Mouse (Mus musculus) gastrocnemius, adult 2 months (tissue): ENCODE measurements around the gene Ddx39b. TPM values are rescaled to one million over a fixed set of nuclear protein-coding genes. Genes with fewer than 3 reads are reported as not detected.

ENCODE experiments used
- DNase-seq: peaks from one replicate; pipeline ENCODE4 v3.0.0; 2022
- H3K27ac ChIP-seq: fragments of 200-600 bp; 2 replicates; pipeline ENCODE4 v1.8.1; 2022; ENCODE audit warnings: mild to moderate bottlenecking
- H3K4me3 ChIP-seq: fragments of 200-600 bp; 2 replicates; pipeline ENCODE4 v1.8.1; 2022; ENCODE audit warnings: mild to moderate bottlenecking, moderate library complexity
- CTCF ChIP-seq: fragments of 200-600 bp; IDR thresholded peaks from 2 replicates; pipeline ENCODE4 v1.8.1; 2022; ENCODE audit warnings: antibody characterized with exemption, mild to moderate bottlenecking, moderate library complexity
- intact Hi-C: fragments of 180-260 bp; cut with DNase I; formaldehyde crosslinking; loops from one replicate; pipeline ENCODE4 v1.15.1; 2025
- total RNA-seq, 2 experiments: library from RNA; stranded (reverse); gene quantifications; 2 replicates each; pipeline ENCODE4 v1.2.3; 2021

The Ddx39b gene
- total RNA-seq, 2 experiments from 2014 or later = 83.8 to 94.7 TPM

DNA sequence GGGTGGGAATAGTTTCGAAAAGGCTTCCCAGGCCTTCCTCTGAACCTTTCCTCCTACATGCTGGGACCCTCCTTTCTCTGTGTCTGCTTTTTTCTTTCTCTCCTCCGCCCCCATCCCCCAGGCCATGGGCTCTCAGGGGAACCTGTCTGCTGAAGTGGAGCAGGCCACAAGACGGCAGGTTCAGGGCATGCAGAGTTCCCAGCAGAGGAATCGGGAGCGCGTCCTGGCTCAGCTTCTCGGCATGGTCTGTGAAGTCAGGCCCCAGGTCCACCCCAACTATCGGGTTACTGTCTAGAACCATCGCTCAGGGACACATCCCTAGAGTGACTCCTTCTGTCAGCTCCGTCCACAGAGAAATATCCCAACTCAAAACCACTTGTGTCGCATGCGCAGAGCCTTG, 4.0 kb upstream of the Ddx39b start:
- H3K27ac ChIP-seq = no peak overlapping the region
- no peak for TF ChIP-seq CTCF
- DNase-seq = no peak
- intact Hi-C loops = loop anchor here (5.0 to 10.0 kb wide), 2 partner anchors 110 to 213 kb away; partner anchors contain the start of genes D17H6S53E and Sapcd1
- no peak overlapping the region for H3K4me3 ChIP-seq

DNA sequence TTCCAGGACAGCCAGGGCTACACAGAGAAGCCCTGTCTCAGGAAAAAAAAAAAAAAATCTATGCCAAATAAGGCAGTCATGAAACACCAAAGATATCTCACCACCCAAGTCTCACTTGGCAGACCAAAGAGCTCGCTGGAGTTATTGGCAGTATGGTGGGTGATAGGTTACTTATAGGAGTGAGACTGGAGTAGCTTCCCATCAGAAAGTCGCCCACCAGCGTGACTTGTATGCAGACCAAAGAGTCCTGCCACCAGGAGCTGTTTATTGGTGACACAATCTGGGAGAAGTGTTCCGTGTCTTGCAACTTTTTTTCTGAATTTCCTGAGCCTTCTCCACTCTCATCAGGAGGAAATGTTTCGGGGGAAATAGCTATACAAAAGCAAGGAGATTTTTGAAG, 1.8 kb upstream of the Ddx39b start:
- Histone ChIP-seq H3K4me3 (no peak overlapping the region), H3K27ac (peak overlapping the region; percentile 98)
- no peak for TF ChIP-seq CTCF
- intact Hi-C loops = loop anchor here (5.0 to 10.0 kb wide), 3 partner anchors 112 to 342 kb away; partner anchors contain the start of genes C2, D17H6S53E, Ehmt2 and Sapcd1
- DNase-seq = no peak

DNA sequence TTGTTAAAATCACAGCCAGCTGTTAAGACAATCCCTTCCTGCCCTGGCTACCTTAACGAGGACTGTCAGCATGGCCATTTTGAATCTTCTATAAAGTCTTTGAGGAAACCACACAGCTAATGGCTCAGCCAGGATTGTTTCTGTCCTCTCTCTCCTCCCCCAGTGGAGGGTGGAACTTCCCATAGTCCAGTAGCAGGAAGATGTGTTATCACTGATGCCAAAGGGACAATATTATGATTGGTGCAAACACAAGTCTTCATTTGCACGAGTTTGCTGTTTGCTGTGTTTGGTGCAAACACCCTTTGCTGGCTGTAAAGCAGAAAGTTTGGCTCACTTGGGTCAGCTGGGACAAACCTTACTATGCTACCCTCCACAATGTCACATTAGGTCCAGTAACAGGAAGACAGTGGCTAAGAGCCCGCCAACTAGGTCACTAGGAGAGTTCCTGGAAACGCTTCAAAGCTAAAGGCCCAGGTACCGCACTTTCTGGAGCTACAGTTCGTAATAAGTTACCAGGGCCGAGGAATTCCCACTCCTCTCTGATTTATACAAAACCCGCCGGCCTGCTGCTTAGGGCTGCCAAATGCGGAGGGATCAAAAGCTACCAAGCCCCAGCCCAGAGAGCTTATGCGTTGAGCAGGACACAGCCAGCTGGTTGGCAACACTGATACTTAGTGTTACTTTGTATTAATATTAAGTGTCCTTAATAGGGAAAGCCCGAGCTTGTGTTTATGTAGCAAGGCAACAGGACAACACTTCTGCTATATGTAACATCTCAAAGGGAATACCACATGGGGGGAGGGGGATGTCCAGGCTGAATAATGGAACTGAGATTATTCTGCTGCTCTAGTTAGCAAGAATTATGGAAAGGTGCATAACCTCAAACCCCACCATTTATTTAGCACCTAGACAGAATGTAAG, 902 bp upstream of the Ddx39b start:
- intact Hi-C loops = loop anchor here (5.0 kb wide), 1 partner anchor 343 kb away; the partner anchor contains the start of genes C2 and Ehmt2
- no peak for TF ChIP-seq CTCF
- Histone ChIP-seq H3K4me3 (peak overlapping the region; percentile 98), H3K27ac (peak overlapping the region; percentile 98)
- DNase-seq = no peak

DNA sequence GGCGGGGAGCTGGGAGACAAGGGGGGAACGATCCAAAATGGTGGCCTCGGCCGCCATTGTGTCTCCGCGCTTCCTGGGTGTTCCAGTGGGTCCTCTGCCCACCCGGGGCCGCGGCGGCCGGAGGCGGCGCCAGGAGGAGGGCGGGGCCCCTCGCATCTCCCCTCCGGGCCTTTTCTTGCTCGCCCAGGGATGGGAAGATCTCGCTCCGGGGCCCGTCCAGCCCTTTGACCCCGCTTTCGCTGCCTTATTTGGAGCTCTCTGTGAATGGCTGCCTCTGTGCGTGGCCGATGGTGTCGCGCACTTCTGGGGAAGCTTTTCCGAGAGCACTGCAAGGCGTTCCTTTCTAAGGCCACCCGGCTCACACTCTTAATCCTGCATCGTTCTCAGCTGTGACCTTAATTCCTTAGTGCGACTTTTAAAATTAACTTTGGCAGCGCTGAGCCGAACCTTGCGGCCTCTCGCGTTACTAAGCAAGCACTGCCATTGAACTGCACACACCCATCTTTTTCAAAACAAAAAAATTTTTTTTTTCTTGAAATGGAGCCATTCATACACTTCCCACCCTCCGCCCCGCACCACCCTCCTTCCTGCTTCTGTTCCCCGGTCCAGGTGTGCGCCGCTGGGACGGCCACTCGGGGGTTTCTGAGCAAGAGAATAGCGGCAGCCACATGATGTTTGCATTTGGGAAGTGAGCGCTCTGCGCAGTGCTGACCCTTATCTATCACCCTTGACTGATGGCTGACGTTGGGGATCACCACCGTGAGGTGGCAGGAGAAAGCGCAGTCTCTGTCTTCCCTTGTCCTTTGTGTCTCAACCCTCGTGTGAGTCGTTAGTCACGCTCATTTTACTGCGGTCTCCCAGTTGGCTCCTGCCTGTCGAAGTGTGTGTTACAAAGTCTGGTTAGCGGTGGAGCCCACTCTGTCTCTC, 732 bp downstream of the Ddx39b start:
- no peak for TF ChIP-seq CTCF
- H3K27ac ChIP-seq = peak overlapping the region; percentile 98
- H3K4me3 ChIP-seq = peak overlapping the region; percentile 98
- peak; percentile 83 for DNase-seq
- intact Hi-C loops = loop anchor here (2.0 to 5.0 kb wide), 2 partner anchors 345 to 655 kb away; partner anchors contain the start of genes C2 and Ehmt2

DNA sequence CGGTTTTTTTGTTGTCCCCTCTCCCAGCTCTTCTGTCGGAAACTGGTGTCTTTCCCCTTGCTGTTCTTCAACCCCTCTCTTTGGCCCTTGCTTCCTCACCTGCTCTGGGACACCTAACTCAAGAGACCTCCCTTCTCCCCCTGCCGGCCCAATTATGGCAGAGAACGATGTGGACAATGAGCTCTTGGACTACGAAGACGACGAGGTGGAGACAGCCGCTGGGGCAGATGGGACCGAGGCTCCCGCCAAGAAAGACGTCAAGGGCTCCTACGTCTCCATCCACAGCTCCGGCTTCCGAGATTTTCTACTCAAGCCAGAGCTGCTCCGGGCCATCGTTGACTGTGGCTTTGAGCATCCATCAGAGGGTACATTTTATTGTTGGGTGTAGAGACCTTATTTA, 1.5 kb downstream of the Ddx39b start:
- intact Hi-C loops = loop anchor here (2.0 to 5.0 kb wide), 2 partner anchors 346 to 656 kb away; partner anchors contain the start of genes C2 and Ehmt2
- Histone ChIP-seq H3K27ac (peak overlapping the region; percentile 98), H3K4me3 (peak overlapping the region; percentile 98)
- TF ChIP-seq CTCF = no peak
- peak; percentile 70 for DNase-seq

DNA sequence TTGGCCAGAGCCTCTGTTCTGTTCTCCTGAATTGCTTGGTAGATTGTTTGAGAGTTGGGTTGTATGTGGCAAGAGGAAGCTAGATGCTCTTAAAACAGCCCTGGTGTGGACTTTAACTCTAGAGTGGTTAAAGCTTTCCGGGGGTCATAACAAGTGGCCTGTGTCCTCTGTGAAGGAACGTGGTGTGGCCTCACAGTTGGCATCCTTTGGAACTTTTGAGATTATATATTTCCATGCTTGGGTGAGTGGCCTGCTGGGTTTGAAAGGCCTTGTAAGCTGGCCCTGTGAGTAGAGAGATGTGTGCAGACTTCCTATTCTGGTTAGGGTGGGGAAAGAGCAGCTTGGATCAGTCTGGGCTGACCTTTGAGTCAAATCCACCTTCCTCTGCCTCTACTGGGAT, 3.5 kb downstream of the Ddx39b start:
- 0 out of 2 replicates have a peak overlapping the region, but pooled peaks have one; percentile 13 for H3K27ac ChIP-seq
- no peak for DNase-seq
- TF ChIP-seq CTCF = no peak
- H3K4me3 ChIP-seq = peak overlapping the region; percentile 31; the same call in 1 of the 2 replicates
- intact Hi-C loops = loop anchor here (5.0 kb wide), 1 partner anchor 348 kb away; the partner anchor contains the start of genes C2 and Ehmt2

DNA sequence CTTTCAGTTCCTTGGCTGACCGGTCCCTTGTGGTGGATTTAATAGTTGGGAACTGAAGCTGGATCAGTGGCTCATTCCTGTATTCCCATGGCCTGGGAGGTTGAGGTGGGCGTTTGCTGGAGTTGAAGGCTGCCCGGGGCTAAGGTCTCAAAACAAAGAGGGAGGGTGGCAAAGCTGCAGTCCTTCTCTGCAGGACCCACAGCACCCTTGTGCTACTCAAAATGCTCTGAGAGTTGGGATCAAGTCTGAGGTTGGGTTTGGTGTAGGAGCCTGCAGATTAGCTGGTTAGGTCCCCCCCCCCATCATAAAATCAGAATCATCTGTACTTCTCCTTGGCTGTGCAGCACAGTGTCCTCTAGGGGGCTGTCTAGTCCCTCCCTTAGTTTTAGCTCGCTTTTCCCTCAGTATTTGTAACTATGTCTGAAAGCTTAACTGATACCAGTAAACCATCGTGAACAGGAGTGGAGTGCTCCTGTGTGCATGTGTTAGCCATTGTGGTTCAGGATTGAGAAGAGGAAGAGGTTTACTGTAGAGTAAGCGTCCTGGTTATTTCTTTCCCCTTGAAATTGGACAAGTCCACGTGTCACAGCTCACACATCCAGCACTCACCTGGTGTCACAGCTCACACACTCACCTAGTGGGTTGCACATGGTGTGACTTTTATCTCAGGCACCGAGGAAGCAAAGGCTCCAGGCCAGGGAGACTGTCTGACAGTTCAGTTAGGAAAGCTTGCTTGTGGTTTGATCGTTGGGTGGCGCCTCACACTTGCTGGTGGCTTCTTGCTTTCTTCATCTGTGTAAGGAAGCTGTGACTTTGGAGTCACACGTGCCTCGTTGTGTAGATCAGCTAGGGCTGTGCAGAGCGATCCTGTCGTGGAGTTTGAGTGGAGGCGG, 4.4 kb downstream of the Ddx39b start:
- Histone ChIP-seq H3K4me3 (no peak overlapping the region), H3K27ac (0 out of 2 replicates have a peak overlapping the region, but pooled peaks have one; percentile 13)
- TF ChIP-seq CTCF = peak; percentile 47
- intact Hi-C loops = no loop called here
- no peak for DNase-seq

DNA sequence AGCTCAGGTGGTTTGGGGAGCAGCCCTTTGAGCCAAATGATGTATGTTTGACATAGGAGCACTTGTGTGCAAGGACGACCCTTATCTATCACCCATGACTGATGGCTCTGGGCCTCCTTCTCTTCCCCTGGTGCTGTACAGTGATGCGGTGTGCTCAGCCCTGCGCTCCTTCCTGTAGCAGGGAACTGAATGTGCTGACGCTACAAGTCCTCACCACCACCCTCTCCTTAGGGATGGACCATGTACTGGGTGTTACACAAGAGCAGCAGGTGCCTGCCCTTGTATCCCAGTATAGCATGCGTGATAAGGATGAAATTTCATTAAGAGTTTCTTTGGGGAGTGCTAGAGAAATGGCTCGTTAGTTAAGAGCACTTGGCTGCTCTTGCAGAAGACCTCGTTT, 5.6 kb downstream of the Ddx39b start:
- DNase-seq = no peak
- Histone ChIP-seq H3K4me3 (no peak overlapping the region), H3K27ac (no peak overlapping the region)
- no peak for TF ChIP-seq CTCF
- intact Hi-C loops = no loop called here

DNA sequence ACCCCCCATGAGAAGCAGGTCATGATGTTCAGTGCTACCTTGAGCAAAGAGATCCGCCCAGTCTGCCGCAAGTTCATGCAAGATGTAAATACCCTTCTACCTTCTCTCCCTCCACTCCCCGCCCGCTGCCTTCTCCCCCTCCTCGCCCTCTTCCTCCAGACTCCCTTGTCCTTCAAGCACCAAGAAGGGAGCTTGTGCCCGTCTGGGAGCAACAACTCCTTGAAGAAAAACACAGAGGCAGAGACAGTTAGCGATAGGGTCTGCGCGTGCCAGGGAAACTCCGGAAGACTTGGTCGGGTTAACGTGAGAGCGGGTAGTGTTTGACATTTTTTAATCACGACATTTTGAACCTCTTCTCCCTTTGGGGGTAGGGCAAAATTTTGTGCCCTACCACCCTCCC, 7.4 kb downstream of the Ddx39b start:
- TF ChIP-seq CTCF = no peak
- intact Hi-C loops = no loop called here
- no peak overlapping the region for H3K27ac ChIP-seq
- no peak for DNase-seq
- H3K4me3 ChIP-seq = no peak overlapping the region

DNA sequence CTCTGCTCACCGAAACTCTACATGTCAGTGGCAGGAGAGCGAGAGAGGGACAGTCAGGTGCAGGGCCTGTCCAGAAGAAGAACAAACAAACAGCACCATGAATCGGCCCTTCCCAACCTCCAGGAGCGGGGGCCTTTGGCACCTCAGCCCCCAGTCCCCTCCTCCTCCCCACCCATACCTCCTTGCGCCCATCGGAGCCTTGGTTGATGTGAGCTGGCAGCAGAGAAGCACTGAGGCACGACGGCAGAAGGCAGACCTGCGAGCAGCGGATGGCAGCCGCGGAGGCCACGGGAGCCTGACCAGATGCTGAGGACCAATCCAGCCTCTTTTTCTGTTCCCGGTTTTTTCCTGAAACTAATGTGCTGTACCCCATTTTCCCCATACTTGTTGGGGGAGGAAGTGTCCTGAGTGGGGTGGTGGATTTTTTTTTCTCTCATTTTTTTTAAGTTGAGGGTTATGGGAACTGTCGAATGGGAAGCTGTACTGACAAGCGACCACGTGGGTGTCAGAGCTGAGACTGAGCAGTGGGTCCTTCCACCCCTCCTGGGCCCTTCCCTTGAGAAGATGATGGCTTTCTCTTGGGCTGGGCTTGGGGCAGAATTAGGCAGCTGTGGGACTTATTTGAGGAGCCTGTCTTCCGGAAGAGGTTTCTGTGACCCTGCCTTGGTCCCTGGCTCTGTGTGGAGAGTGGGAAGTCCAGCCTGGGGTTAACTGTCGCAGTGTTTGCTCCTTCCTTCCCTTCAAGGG, 8.1 kb downstream of the Ddx39b start:
- TF ChIP-seq CTCF = no peak
- intact Hi-C loops = no loop called here
- H3K4me3 ChIP-seq = no peak overlapping the region
- no peak for DNase-seq
- no peak overlapping the region for H3K27ac ChIP-seq
